Mouse (Mus musculus) heart, adult 2 months (tissue): ENCODE data around the gene Ttc27.

Experiments
- CTCF ChIP-seq: fragments of 200-600 bp; IDR thresholded peaks from 2 replicates; pipeline ENCODE4 v1.8.1; 2022; ENCODE audit warnings: antibody characterized with exemption, mild to moderate bottlenecking, moderate library complexity
- POLR2A ChIP-seq: fragments of 200-500 bp; IDR thresholded peaks from 2 replicates; pipeline ENCODE4 v1.6.1; 2011; ENCODE audit warnings: mild to moderate bottlenecking, low read depth, low read length, control low read depth; ENCODE audit not compliant: insufficient read depth

GRCm38 (mm10) chr17:74715128-74715527, 2.4 kb upstream of the Ttc27 start:
- TF ChIP-seq CTCF = no peak
- TF ChIP-seq POLR2A = no peak
